Mouse (Mus musculus): ENCODE measurements around the gene Cblb. TPM values are rescaled to one million over a fixed set of nuclear protein-coding genes. Genes with fewer than 3 reads are reported as not detected.

The Cblb gene
- polyA plus RNA-seq, 1 experiment = 22.8 TPM

GRCm38 (mm10) chr16:52143101-52143500 is 112.1 kb downstream of the Cblb start:
- no peak for TF ChIP-seq POLR2A (IDR thresholded peaks at IDR 0.05; ENCODE audit: control insufficient read depth, extremely low read depth, insufficient read depth, low read length, poor library complexity)
- peaks cover 10% of the 10 kb centered on the region for H3K36me3 ChIP-seq (ENCODE audit: control insufficient read depth, insufficient read depth, low read length)
- peaks cover 5% of the 10 kb centered on the region for H3K4me1 ChIP-seq (replicated peaks; ENCODE audit: control insufficient read depth, insufficient read depth, low read length)
- no peak for DNase-seq
- 66% methylated on average over 13 of the region's 13 CpGs for WGBS
- no peak overlapping the region for H3K4me3 ChIP-seq (ENCODE audit: control insufficient read depth, insufficient read depth, low read length)
- H3K27me3 ChIP-seq (ENCODE audit: control insufficient read depth, insufficient read depth, low read length) = no peaks in the 10 kb centered on the region
- no peak overlapping the region for H3K27ac ChIP-seq (ENCODE audit: control insufficient read depth, insufficient read depth, low read length)

GRCm38 (mm10) chr16:52143818-52144217 is 112.8 kb downstream of the Cblb start:
- TF ChIP-seq CTCF (IDR thresholded peaks at IDR 0.05; ENCODE audit: borderline replicate concordance, control insufficient read depth, extremely low read depth, insufficient read depth, low read length, poor library complexity) (no peak), POLR2A (IDR thresholded peaks at IDR 0.05; ENCODE audit: control insufficient read depth, extremely low read depth, insufficient read depth, low read length, poor library complexity) (no peak)
- no peak for DNase-seq
- 99% methylated on average over 3 of the region's 3 CpGs for whole genome bisulfite sequencing
- no peak overlapping the region for H3K4me3 ChIP-seq (ENCODE audit: control insufficient read depth, insufficient read depth, low read length)
- no peak overlapping the region for H3K27ac ChIP-seq (ENCODE audit: control insufficient read depth, insufficient read depth, low read length)
- peaks cover 5% of the 10 kb centered on the region for H3K4me1 ChIP-seq (replicated peaks; ENCODE audit: control insufficient read depth, insufficient read depth, low read length)
- no peaks in the 10 kb centered on the region for H3K27me3 ChIP-seq (ENCODE audit: control insufficient read depth, insufficient read depth, low read length)
- peaks cover 10% of the 10 kb centered on the region for H3K36me3 ChIP-seq (ENCODE audit: control insufficient read depth, insufficient read depth, low read length)

GRCm38 (mm10) chr16:52144792-52145191 is 113.8 kb downstream of the Cblb start:
- peaks cover 5% of the 10 kb centered on the region for H3K4me1 ChIP-seq (replicated peaks; ENCODE audit: control insufficient read depth, insufficient read depth, low read length)
- H3K36me3 ChIP-seq (ENCODE audit: control insufficient read depth, insufficient read depth, low read length) = peaks cover 7% of the 10 kb centered on the region; the same call in 1 of the 2 replicates
- 81% methylated on average over 5 of the region's 5 CpGs for WGBS
- no peak overlapping the region for H3K27ac ChIP-seq (ENCODE audit: control insufficient read depth, insufficient read depth, low read length)
- no peaks in the 10 kb centered on the region for H3K27me3 ChIP-seq (ENCODE audit: control insufficient read depth, insufficient read depth, low read length)
- no peak for DNase-seq
- H3K4me3 ChIP-seq (ENCODE audit: control insufficient read depth, insufficient read depth, low read length) = no peak overlapping the region
- no peak for TF ChIP-seq POLR2A (IDR thresholded peaks at IDR 0.05; ENCODE audit: control insufficient read depth, extremely low read depth, insufficient read depth, low read length, poor library complexity)

DNA sequence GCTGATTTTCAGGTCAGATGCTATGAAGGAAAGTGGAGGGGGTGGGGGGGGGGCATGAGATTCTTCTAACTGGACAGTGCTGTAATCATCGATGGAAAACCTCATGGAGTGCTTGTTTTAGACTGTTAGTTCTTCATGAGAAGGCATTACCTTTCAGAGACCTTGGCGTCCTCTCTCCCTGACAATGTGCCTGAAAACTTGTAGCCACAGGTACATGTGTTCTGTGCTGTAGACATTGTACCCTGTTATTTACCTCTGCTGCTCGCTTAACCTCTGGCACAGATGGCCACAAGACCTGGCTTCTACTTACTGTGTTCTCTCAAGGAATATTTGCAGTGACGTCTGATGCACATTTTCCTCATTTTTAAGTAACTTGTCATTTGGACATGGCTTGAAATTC is 114.5 kb downstream of the Cblb start:
- H3K4me3 ChIP-seq (ENCODE audit: control insufficient read depth, insufficient read depth, low read length) = no peak overlapping the region
- 94% methylated on average over 4 of the region's 4 CpGs for WGBS
- H3K27me3 ChIP-seq (ENCODE audit: control insufficient read depth, insufficient read depth, low read length) = no peaks in the 10 kb centered on the region
- TF ChIP-seq CTCF (IDR thresholded peaks at IDR 0.05; ENCODE audit: borderline replicate concordance, control insufficient read depth, extremely low read depth, insufficient read depth, low read length, poor library complexity) (no peak), POLR2A (IDR thresholded peaks at IDR 0.05; ENCODE audit: control insufficient read depth, extremely low read depth, insufficient read depth, low read length, poor library complexity) (no peak)
- H3K27ac ChIP-seq (ENCODE audit: control insufficient read depth, insufficient read depth, low read length) = no peak overlapping the region
- peaks cover 5% of the 10 kb centered on the region for H3K4me1 ChIP-seq (replicated peaks; ENCODE audit: control insufficient read depth, insufficient read depth, low read length)
- no peak for DNase-seq
- H3K36me3 ChIP-seq (ENCODE audit: control insufficient read depth, insufficient read depth, low read length) = peaks cover 7% of the 10 kb centered on the region; the same call in 1 of the 2 replicates

DNA sequence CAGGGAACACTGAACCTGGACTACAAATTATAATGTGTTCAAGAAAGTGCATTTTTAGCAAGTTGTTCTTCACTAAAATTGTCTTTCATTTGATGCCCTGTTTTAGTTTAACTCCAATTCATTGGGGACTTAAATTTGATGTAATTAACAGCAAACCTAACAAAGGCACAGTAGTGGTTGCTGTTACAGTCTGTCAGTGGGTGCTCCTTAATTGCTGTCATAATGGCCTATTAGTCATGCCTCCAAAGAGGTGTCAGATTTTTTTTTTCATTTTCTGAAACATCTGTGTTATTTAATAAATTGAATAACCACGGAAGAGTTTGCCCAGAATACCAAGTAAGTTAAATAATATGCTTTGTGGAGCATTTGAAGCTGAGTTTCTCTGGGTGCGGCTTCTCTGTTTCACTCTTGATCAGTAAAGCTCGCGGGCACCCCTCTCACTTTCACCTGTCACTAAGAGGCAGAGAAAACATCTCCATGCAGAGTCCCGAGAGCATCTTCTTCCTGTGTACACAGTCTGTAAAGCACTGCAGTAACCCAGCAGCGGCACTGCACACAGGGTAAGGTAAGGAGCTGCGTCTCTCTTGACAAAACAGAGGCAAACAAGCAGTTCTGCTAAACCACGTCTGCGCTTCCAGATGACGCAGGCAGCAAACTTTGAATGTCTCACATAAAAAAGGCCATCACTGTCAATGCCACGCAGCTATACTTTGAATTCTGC is 116.1 kb downstream of the Cblb start:
- H3K36me3 ChIP-seq (ENCODE audit: control insufficient read depth, insufficient read depth, low read length) = no peaks in the 10 kb centered on the region
- TF ChIP-seq CTCF (IDR thresholded peaks at IDR 0.05; ENCODE audit: borderline replicate concordance, control insufficient read depth, extremely low read depth, insufficient read depth, low read length, poor library complexity) (no peak), POLR2A (IDR thresholded peaks at IDR 0.05; ENCODE audit: control insufficient read depth, extremely low read depth, insufficient read depth, low read length, poor library complexity) (no peak)
- H3K27ac ChIP-seq (ENCODE audit: control insufficient read depth, insufficient read depth, low read length) = no peak overlapping the region
- DNase-seq = no peak
- no peaks in the 10 kb centered on the region for H3K27me3 ChIP-seq (ENCODE audit: control insufficient read depth, insufficient read depth, low read length)
- no peak overlapping the region for H3K4me3 ChIP-seq (ENCODE audit: control insufficient read depth, insufficient read depth, low read length)
- H3K4me1 ChIP-seq (replicated peaks; ENCODE audit: control insufficient read depth, insufficient read depth, low read length) = peaks cover 5% of the 10 kb centered on the region
- 87% methylated on average over 11 of the region's 11 CpGs for WGBS

DNA sequence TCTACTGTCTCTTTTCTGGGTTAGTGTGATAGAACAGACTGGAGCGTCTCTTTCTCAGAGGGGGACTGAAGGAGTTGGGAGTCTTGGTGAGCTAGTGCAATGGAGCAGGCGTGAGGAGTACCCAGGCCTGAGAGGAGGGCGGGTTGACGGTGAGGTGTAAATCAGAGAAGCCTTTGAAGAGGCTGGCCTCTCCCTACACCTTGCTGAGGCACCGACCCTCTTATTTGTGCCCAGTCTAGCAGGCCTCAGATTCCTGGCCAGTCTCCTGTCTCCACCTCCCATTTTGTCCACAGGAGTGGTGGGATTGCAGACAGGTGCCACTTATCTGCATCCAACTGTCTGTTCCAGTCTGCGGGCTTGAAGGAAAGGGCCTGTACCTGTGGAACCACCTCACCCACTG is 117.0 kb downstream of the Cblb start:
- Histone ChIP-seq H3K4me1 (replicated peaks; ENCODE audit: control insufficient read depth, insufficient read depth, low read length) (peaks cover 1% of the 10 kb centered on the region), H3K27me3 (ENCODE audit: control insufficient read depth, insufficient read depth, low read length) (no peaks in the 10 kb centered on the region), H3K4me3 (ENCODE audit: control insufficient read depth, insufficient read depth, low read length) (no peak overlapping the region), H3K27ac (ENCODE audit: control insufficient read depth, insufficient read depth, low read length) (no peak overlapping the region), H3K36me3 (ENCODE audit: control insufficient read depth, insufficient read depth, low read length) (peaks cover 6% of the 10 kb centered on the region; the same call in 1 of the 2 replicates)
- 97% methylated on average over 6 of the region's 6 CpGs for WGBS
- TF ChIP-seq CTCF (IDR thresholded peaks at IDR 0.05; ENCODE audit: borderline replicate concordance, control insufficient read depth, extremely low read depth, insufficient read depth, low read length, poor library complexity) = no peak
- TF ChIP-seq POLR2A (IDR thresholded peaks at IDR 0.05; ENCODE audit: control insufficient read depth, extremely low read depth, insufficient read depth, low read length, poor library complexity) = no peak
- no peak for DNase-seq

All from thymus, adult 2 months (tissue).